Mouse (Mus musculus) mouse trophoblast stem cell (cell line): ENCODE data around the gene Slc22a7.

ENCODE experiments used
- in situ Hi-C, 2 experiments: fragments of 300-500 bp; cut with MseI, MboI; formaldehyde crosslinking; loops; 2 replicates in 1 of 2; 3 replicates in 1 of 2; pipeline ENCODE4 v1.15.1; 2025

The Slc22a7 gene

GRCm38 (mm10) chr17:46438298-46438873, at the start of gene Slc22a7:
Slc22a7 (minus strand) TSS chr17:46438457.
- in situ Hi-C loops: no loop called here

DNA sequence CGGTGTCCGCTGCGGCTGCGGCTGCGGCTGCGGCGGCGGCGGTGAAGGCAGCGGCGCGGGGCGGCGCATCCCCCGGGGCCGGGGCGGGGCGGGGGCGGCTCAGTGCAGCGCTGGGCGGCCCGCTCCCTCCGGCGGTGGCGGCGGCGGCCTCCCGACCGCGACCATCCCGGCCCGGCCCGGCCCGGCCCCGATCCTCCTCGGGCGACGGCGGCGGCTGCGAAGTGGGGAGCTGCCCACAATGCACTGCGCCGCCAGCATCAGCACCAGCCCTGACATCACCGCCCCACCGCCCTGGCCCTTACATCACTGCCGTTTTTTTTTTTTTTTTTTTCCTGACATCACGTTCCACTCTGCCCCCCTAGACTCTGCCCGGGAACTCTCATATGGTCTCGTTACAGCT, 49.2 kb upstream of the Slc22a7 start, which contains the start of gene Ttbk1:
Gene Ttbk1, minus strand, starts transcription at position 245 of the 400 bp plus-strand sequence.
- in situ Hi-C loops: no loop called here

DNA sequence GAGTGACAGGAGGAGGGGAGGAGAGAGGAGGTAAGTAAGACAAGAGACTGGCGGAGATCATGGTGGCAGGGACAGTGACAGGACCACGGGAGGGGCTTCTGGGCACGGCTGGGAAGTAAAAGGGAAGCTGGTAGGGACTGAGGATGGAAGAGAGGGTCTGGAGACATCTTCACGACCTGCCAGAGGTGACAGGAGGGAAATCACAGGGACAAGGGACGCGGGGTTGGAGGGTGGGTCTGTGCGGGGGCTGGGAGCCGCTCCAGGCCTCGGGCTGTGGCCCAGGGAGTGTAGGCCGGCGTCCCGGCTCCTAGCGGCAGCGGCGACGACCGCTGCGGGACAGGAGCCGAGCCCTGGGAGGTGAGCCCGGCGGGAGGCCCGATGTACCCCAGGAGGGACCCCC, 48.7 kb upstream of the Slc22a7 start:
- in situ Hi-C loops: no loop called here

GRCm38 (mm10) chr17:46484461-46484875, 46.2 kb upstream of the Slc22a7 start:
- in situ Hi-C loops: no loop called here

- in situ Hi-C loops: no loop called here
Observed at GRCm38 (mm10) chr17:46484021-46484431, 45.8 kb upstream of the Slc22a7 start.

- in situ Hi-C loops: no loop called here
Observed at GRCm38 (mm10) chr17:46483561-46484001, 45.3 kb upstream of the Slc22a7 start.

- in situ Hi-C loops: no loop called here
Observed at GRCm38 (mm10) chr17:46477286-46477685, 39.0 kb upstream of the Slc22a7 start.

- in situ Hi-C loops: no loop called here
Observed at GRCm38 (mm10) chr17:46476601-46477000, 38.3 kb upstream of the Slc22a7 start.

DNA sequence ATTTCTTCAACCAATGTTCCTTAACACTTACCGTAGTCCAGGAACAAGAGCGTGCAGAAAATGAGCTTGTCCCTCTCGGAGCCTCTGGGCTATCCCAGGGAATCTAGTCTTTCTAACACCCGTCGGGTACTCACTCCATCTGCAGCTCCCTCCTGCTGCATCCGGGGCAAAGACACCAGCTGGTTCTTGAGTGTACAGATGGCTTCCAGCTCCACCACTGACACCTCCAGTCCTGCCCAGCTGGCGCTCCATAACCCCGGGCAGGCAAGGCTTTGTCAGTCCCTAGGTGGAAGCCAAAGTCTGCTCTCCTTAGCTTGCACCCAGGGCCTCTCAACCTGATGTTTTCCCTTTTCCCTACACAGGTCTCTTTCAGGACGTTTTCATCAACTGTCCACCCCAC, 29.6 kb upstream of the Slc22a7 start:
- in situ Hi-C loops: no loop called here

- in situ Hi-C loops: no loop called here
Observed at GRCm38 (mm10) chr17:46462226-46462625, 24.0 kb upstream of the Slc22a7 start.

DNA sequence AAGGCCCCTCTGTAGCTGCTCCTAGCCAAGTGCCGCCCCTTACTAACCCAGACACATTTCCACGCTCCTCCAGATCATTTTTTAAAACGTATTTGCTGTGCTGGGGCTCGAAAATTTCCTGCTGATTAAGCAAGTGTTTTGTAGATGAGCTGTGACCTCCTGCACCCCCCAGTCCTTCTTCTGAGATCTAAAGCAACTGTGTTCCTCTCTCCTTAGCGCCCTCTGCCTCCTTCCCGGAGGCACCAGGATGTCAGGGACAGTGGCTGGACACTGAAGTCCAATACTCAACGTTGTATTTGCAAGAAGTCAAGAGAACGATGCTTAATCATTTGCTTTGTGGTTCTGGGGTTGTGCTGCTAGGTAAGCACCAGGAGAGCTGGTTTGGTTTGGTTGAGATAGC, 23.1 kb upstream of the Slc22a7 start:
- in situ Hi-C loops: no loop called here

- in situ Hi-C loops: no loop called here
Observed at GRCm38 (mm10) chr17:46460673-46461072, 22.4 kb upstream of the Slc22a7 start.

DNA sequence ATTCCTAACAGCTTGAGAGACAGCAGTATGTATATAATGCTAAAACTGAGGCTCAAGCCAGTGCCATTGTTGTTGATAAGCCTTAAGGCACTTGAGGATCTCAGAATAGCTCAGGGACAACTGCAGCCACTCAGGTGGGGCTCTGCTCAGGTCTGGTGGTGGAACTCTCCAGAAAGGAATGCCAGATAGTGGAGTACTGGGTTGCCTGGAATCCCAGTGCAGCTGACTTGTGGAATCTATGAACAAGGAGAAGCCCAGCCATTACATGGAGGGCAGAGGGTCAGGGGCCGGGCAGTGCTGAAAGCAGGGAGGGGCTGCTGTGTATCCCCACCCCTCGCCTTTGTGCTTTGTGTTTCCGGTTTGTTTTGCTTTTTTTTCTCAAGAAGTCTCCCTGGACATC, 20.2 kb upstream of the Slc22a7 start:
- in situ Hi-C loops: no loop called here

DNA sequence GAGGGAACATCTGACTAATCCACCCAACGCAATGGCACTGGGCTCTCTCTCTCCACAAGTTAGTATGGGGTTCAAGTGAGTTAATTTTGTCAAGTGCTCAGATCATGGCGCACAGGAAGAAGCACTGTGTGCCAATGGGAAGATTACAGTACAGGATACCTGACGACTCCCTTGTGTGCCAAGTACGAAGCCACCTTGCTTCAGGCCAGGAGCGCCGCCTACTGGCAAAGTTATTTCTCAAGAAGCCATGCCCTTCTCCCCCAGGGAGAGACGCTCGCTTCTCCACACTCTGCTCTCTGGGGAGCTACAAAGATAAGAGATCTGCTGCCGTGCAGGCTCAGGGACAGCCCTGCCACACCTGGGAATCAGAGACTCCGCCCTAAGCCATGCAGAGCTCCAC, 19.5 kb upstream of the Slc22a7 start:
- in situ Hi-C loops: no loop called here

- in situ Hi-C loops: no loop called here
Observed at GRCm38 (mm10) chr17:46455110-46455691, 16.9 kb upstream of the Slc22a7 start.

- in situ Hi-C loops: no loop called here
Observed at GRCm38 (mm10) chr17:46454539-46454938, 16.3 kb upstream of the Slc22a7 start.

DNA sequence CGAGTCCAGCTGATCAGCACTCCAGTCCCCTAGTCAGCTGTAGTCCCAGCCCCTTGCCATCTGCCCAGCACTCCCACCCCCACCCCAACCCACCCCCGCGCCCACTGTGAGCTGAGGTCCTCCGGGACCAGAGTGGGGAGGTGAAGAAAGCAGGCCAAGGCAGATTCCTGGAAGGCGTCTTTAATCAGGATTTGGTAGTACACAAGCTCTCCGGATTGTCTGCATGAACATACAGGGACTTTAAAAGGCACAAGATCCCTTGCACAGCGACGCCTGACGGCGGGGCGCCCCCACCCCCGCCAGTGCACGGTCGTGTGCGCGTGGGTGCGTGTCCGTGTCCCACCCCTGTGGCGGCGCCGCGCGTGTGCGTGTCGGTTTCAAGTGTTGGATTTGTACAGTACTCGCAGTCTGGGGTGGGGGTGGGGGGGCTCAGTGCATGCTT, 15.7 kb upstream of the Slc22a7 start:
- in situ Hi-C loops: no loop called here

- in situ Hi-C loops: no loop called here
Observed at GRCm38 (mm10) chr17:46453302-46453948, 15.2 kb upstream of the Slc22a7 start.

- in situ Hi-C loops: no loop called here
Observed at GRCm38 (mm10) chr17:46452683-46453082, 14.4 kb upstream of the Slc22a7 start.

DNA sequence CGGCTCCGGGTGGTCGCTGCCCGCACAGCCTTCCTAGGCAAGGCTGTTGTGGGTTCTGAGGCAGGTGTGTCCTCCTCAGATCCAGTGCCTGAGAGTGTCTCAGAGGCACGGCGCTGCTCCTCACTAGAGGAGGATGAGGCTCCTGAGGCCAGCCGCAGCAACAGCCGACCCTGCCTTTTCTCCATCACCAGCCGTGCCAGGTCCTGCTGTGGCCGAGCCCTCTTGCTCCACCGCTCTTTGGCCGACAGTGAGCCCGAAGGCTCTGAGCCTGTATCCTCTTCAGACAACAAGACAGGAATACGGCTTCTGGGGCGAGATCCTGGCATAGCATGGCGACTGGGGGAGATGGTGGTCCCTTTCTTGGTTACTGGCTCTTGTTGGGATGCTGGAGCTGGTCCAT, 8.0 kb upstream of the Slc22a7 start:
- in situ Hi-C loops: no loop called here

- in situ Hi-C loops: no loop called here
Observed at GRCm38 (mm10) chr17:46444839-46445579, 6.8 kb upstream of the Slc22a7 start.

DNA sequence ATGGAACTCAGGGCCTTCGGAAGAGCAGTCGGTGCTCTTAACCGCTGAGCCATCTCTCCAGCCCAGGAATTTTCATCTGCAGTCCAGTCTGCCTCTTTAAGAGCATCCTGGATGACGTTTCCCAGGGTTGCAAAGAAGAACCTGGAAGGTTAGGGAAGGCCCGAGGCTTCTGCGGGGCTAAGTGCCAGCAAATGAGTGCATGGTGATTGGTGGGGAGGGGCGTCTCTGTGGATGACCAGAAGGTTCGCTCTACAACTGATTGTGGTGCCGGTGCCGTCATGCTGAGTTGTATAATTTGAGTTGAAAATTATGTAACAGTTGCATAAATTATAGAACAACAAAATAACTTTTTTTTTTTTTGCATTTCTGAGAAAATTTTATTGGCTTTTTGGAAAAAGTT, 919 bp upstream of the Slc22a7 start:
- in situ Hi-C loops: no loop called here
